Mouse (Mus musculus) hindbrain, embryonic 15.5 days (tissue): ENCODE measurements around the gene H2-T24. TPM values are rescaled to one million over a fixed set of nuclear protein-coding genes. Genes with fewer than 3 reads are reported as not detected.
A peak's percentile ranks its signal among the peaks of the same experiment; 100 is the strongest.
"Not testable (repeated sequence)": the region's sequence is repeated elsewhere in the genome, so short reads cannot be mapped to it uniquely, and the experiment has no call there.

Experiments
- ATAC-seq: fragments of 200-750 bp; cut with Nextera tagmentation; 2 replicates; pipeline ENCODE4 v1.8.0; 2017; ENCODE audit warnings: low read depth, moderate number of reproducible peaks, moderate TSS enrichment; ENCODE audit not compliant: low FRiP score
- H3K27ac ChIP-seq: fragments of 300-500 bp; sonication (generic); replicated peaks from 2 replicates; pipeline ENCODE4 v1.5.1; 2015; ENCODE audit warnings: mild to moderate bottlenecking, inconsistent platforms
- H3K27me3 ChIP-seq: fragments of 300-500 bp; sonication (generic); 2 replicates; pipeline ENCODE4 v1.6.1; 2015; ENCODE audit warnings: control low read depth, inconsistent platforms
- H3K36me3 ChIP-seq: fragments of 300-500 bp; sonication (generic); 2 replicates; pipeline ENCODE4 v1.6.1; 2015; ENCODE audit warnings: control low read depth, inconsistent platforms
- H3K4me1 ChIP-seq: fragments of 300-500 bp; sonication (generic); replicated peaks from 2 replicates; pipeline ENCODE4 v1.6.1; 2015; ENCODE audit warnings: control low read depth, inconsistent platforms
- H3K4me2 ChIP-seq: fragments of 300-500 bp; sonication (generic); 2 replicates; pipeline ENCODE4 v1.6.1; 2015; ENCODE audit warnings: moderate library complexity, mild to moderate bottlenecking, inconsistent platforms
- H3K4me3 ChIP-seq: fragments of 300-500 bp; sonication (generic); 2 replicates; pipeline ENCODE4 v1.5.1; 2015; ENCODE audit warnings: mild to moderate bottlenecking, inconsistent platforms
- H3K9ac ChIP-seq: fragments of 300-500 bp; sonication (generic); 2 replicates; pipeline ENCODE4 v1.6.1; 2015; ENCODE audit warnings: inconsistent platforms
- H3K9me3 ChIP-seq: fragments of 300-500 bp; sonication (generic); 2 replicates; pipeline ENCODE4 v1.6.1; 2016; ENCODE audit warnings: control low read depth, inconsistent platforms
- WGBS: fragments of 180-500 bp; shearing (Covaris S2); methylation state at CpG from one replicate; pipeline ENCODE4 v1.1.7; 2015; 5-methylcytosine and 5-hydroxymethylcytosine counted together
- polyA plus RNA-seq: library from polyadenylated mRNA; unstranded; fragments of >200 nt; fragmentation: Nextera tagmentation; extraction: Ambion mirVana; gene quantifications from 2 replicates; pipeline ENCODE4 v1.2.1, GENCODE M21; 2015

H2-T24 gene
- polyA plus RNA-seq, 1 experiment from 2014 or later: 9.0 TPM

GRCm38 (mm10) chr17:36031583-36032331 is 11.4 kb upstream of the H2-T24 start:
- ATAC-seq: peak; percentile 82

GRCm38 (mm10) chr17:36030703-36031582 is 10.6 kb upstream of the H2-T24 start:
- WGBS: 40% methylated on average over 7 of the region's 8 CpGs
- Histone ChIP-seq H3K9ac (0 out of 2 replicates have a peak overlapping the region, but pooled peaks have one; percentile 38), H3K4me2 (peak overlapping the region; percentile 90), H3K4me1 (peaks cover 13% of the 10 kb centered on the region), H3K4me3 (peak overlapping the region; percentile 48)
- not testable (repeated sequence) for H3K27ac ChIP-seq, H3K9me3 ChIP-seq, H3K27me3 ChIP-seq, H3K36me3 ChIP-seq
- 0 out of 2 replicates have a peak, but pooled peaks have one; percentile 2 for ATAC-seq

More at GRCm38 (mm10) chr17:36031583-36032331, 11.4 kb upstream of the H2-T24 start:
- Histone ChIP-seq H3K4me2 (peak overlapping the region; percentile 90), H3K4me1 (peaks cover 13% of the 10 kb centered on the region), H3K4me3 (peak overlapping the region; percentile 48), H3K9ac (peak overlapping the region; percentile 38)
- H3K27ac ChIP-seq, H3K27me3 ChIP-seq, H3K36me3 ChIP-seq, H3K9me3 ChIP-seq: not testable (repeated sequence)
- 2% methylated on average over 40 of the region's 40 CpGs for WGBS

- 86% methylated on average over 4 of the region's 4 CpGs for WGBS
- ATAC-seq, H3K4me2 ChIP-seq, H3K27me3 ChIP-seq, H3K27ac ChIP-seq, H3K36me3 ChIP-seq, H3K9me3 ChIP-seq, H3K4me3 ChIP-seq, H3K9ac ChIP-seq: not testable (repeated sequence)
- peaks cover 13% of the 10 kb centered on the region for H3K4me1 ChIP-seq
Observed at GRCm38 (mm10) chr17:36030046-36030702, 9.8 kb upstream of the H2-T24 start.

- WGBS: 86% methylated on average over 7 of the region's 7 CpGs
- Histone ChIP-seq H3K4me3 (no peak overlapping the region), H3K27me3 (no peaks in the 10 kb centered on the region), H3K4me1 (peaks cover 13% of the 10 kb centered on the region), H3K4me2 (no peak overlapping the region), H3K36me3 (no peaks in the 10 kb centered on the region), H3K9me3 (no peaks in the 10 kb centered on the region), H3K9ac (no peak overlapping the region), H3K27ac (no peak overlapping the region)
- no peak for ATAC-seq
Observed at GRCm38 (mm10) chr17:36028879-36029619, 8.7 kb upstream of the H2-T24 start.

- no peak for ATAC-seq
- Histone ChIP-seq H3K9me3 (no peaks in the 10 kb centered on the region), H3K27me3 (no peaks in the 10 kb centered on the region), H3K4me2 (no peak overlapping the region), H3K36me3 (no peaks in the 10 kb centered on the region), H3K27ac (no peak overlapping the region), H3K9ac (no peak overlapping the region), H3K4me3 (no peak overlapping the region), H3K4me1 (peaks cover 12% of the 10 kb centered on the region)
- 96% methylated on average over 4 of the region's 4 CpGs for WGBS
Observed at GRCm38 (mm10) chr17:36027663-36028062, 7.3 kb upstream of the H2-T24 start.

GRCm38 (mm10) chr17:36025901-36026300 is 5.5 kb upstream of the H2-T24 start:
- 46% methylated on average over 4 of the region's 4 CpGs for WGBS
- no peak for ATAC-seq
- Histone ChIP-seq H3K9me3 (no peaks in the 10 kb centered on the region), H3K27ac (no peak overlapping the region), H3K4me3 (no peak overlapping the region), H3K4me2 (no peak overlapping the region), H3K9ac (no peak overlapping the region), H3K4me1 (no peaks in the 10 kb centered on the region), H3K36me3 (no peaks in the 10 kb centered on the region), H3K27me3 (no peaks in the 10 kb centered on the region)

GRCm38 (mm10) chr17:36025197-36025596 is 4.8 kb upstream of the H2-T24 start:
- Histone ChIP-seq H3K36me3 (no peaks in the 10 kb centered on the region), H3K4me2 (no peak overlapping the region), H3K4me3 (no peak overlapping the region), H3K9me3 (no peaks in the 10 kb centered on the region), H3K27me3 (no peaks in the 10 kb centered on the region), H3K27ac (no peak overlapping the region), H3K9ac (no peak overlapping the region), H3K4me1 (no peaks in the 10 kb centered on the region)
- ATAC-seq: no peak
- 52% methylated on average over 5 of the region's 5 CpGs for WGBS

GRCm38 (mm10) chr17:36023710-36024654 is 3.6 kb upstream of the H2-T24 start:
- no peak overlapping the region for H3K4me2 ChIP-seq
- H3K4me1 ChIP-seq: no peaks in the 10 kb centered on the region
- H3K9me3 ChIP-seq: no peaks in the 10 kb centered on the region
- no peak overlapping the region for H3K27ac ChIP-seq
- WGBS: 68% methylated on average over 9 of the region's 9 CpGs
- H3K4me3 ChIP-seq: no peak overlapping the region
- no peak overlapping the region for H3K9ac ChIP-seq
- no peak for ATAC-seq
- H3K27me3 ChIP-seq: no peaks in the 10 kb centered on the region
- H3K36me3 ChIP-seq: no peaks in the 10 kb centered on the region

GRCm38 (mm10) chr17:36022922-36023321 is 2.6 kb upstream of the H2-T24 start:
- no peak for ATAC-seq
- Histone ChIP-seq H3K4me3 (no peak overlapping the region), H3K27ac (no peak overlapping the region), H3K4me2 (no peak overlapping the region), H3K36me3 (no peaks in the 10 kb centered on the region), H3K4me1 (no peaks in the 10 kb centered on the region), H3K27me3 (no peaks in the 10 kb centered on the region), H3K9ac (no peak overlapping the region), H3K9me3 (no peaks in the 10 kb centered on the region)
- 94% methylated on average over 6 of the region's 6 CpGs for WGBS

GRCm38 (mm10) chr17:36022098-36022497 is 1.7 kb upstream of the H2-T24 start:
- no peaks in the 10 kb centered on the region for H3K9me3 ChIP-seq
- H3K27ac ChIP-seq: no peak overlapping the region
- H3K4me1 ChIP-seq: no peaks in the 10 kb centered on the region
- WGBS: 93% methylated on average over 9 of the region's 9 CpGs
- H3K36me3 ChIP-seq: no peaks in the 10 kb centered on the region
- H3K9ac ChIP-seq: no peak overlapping the region
- H3K27me3 ChIP-seq: no peaks in the 10 kb centered on the region
- no peak overlapping the region for H3K4me2 ChIP-seq
- ATAC-seq: no peak
- no peak overlapping the region for H3K4me3 ChIP-seq
